Mouse (Mus musculus) G1E (cell line): ENCODE data around the gene Szrd1.

ENCODE experiments used
- CTCF ChIP-seq: IDR thresholded peaks from 2 replicates; pipeline ENCODE4 v1.5.1; 2012; ENCODE audit warnings: low read depth, low read length, inconsistent platforms, mixed read lengths
- TAL1 ChIP-seq: conservative IDR thresholded peaks from 2 replicates; pipeline ENCODE4 v1.6.1; 2012; ENCODE audit warnings: low read depth, low read length, inconsistent platforms, mixed read lengths

DNA sequence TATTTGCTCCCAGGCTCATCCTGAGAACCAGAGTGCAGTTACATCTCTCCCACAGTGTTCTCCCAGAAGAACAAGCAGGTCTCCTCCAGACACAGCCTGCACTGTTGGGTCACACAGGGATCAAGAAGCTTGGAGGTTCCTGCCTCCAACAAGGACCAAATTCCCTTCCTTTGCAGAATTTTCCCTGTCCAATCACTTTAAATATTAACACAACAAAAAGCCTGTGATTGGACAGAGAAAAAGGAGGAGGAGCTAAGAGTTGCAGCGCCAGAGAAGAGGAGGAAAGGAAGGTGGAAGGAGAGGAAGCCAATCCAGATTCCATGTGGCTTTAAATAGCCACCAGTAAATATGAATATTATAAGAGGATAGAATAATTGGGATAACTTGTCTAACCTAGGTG lies 16.5 kb downstream of the Szrd1 start:
- TF ChIP-seq CTCF (no peak), TAL1 (no peak)
